Mouse (Mus musculus) G1E (cell line): Measurements from ENCODE around the gene Coro7. TPM values are rescaled to one million over a fixed set of nuclear protein-coding genes. Genes with fewer than 3 reads are reported as not detected.

ENCODE experiments used
- ATAC-seq: 2 replicates; pipeline ENCODE4 v1.8.0; 2016; ENCODE audit warnings: mild to moderate bottlenecking; ENCODE audit not compliant: insufficient number of reproducible peaks, poor library complexity, low FRiP score, severe bottlenecking; ENCODE audit errors: extremely low read depth
- DNase-seq: peaks from one replicate; pipeline ENCODE4 v3.0.0; 2012; ENCODE audit warnings: low spot score
- H3K27me3 ChIP-seq: 2 replicates; pipeline ENCODE4 v1.6.1; 2012; ENCODE audit warnings: mild to moderate bottlenecking, low read length, inconsistent platforms; ENCODE audit not compliant: insufficient read depth
- H3K36me3 ChIP-seq: replicated peaks from 2 replicates; pipeline ENCODE3; 2012; ENCODE audit warnings: mild to moderate bottlenecking, inconsistent platforms
- H3K4me1 ChIP-seq: 2 replicates; pipeline ENCODE4 v1.6.1; 2012; ENCODE audit warnings: low read depth, low read length, inconsistent platforms, mixed read lengths; ENCODE audit not compliant: insufficient read depth
- H3K4me3 ChIP-seq: 2 replicates; pipeline ENCODE4 v1.5.1; 2012; ENCODE audit warnings: low read depth, mild to moderate bottlenecking, inconsistent platforms, low read length, moderate library complexity, mixed read lengths
- H3K9me3 ChIP-seq: replicated peaks from 2 replicates; pipeline ENCODE4 v1.6.1; 2012; ENCODE audit warnings: inconsistent platforms
- CTCF ChIP-seq: IDR thresholded peaks from 2 replicates; pipeline ENCODE4 v1.5.1; 2012; ENCODE audit warnings: low read depth, low read length, inconsistent platforms, mixed read lengths
- GATA1 ChIP-seq: IDR thresholded peaks from 2 replicates; pipeline ENCODE4 v1.6.1; 2012; ENCODE audit warnings: borderline replicate concordance, low read length, inconsistent platforms, mixed read lengths
- GATA2 ChIP-seq: IDR thresholded peaks from 2 replicates; pipeline ENCODE4 v1.6.1; 2012; ENCODE audit warnings: low read depth, low read length, inconsistent platforms, borderline replicate concordance
- POLR2AphosphoS5 ChIP-seq: IDR thresholded peaks from 2 replicates; pipeline ENCODE4 v1.6.1; 2012; ENCODE audit warnings: low read depth, low read length, inconsistent platforms; ENCODE audit not compliant: insufficient replicate concordance
- TAL1 ChIP-seq: conservative IDR thresholded peaks from 2 replicates; pipeline ENCODE4 v1.6.1; 2012; ENCODE audit warnings: low read depth, low read length, inconsistent platforms, mixed read lengths
- polyA plus RNA-seq: library from polyadenylated mRNA; stranded (reverse); fragments of >175 nt; gene quantifications from 2 replicates; pipeline ENCODE4 v1.2.3, GENCODE M21; 2012
- total RNA-seq, 2 experiments: library from RNA; stranded (forward) in 1 of 2; stranded (reverse) in 1 of 2; fragments of 200-1000 nt in 1 of 2; fragments of >200 nt in 1 of 2; fragmentation: Nextera tagmentation in 1 of 2; gene quantifications; 2 replicates each; pipeline ENCODE4 v1.2.3; 2014 to 2017

Coro7 gene
- total and polyA plus RNA-seq, 3 experiments: 34.8 to 205 (median 94.3) TPM

DNA sequence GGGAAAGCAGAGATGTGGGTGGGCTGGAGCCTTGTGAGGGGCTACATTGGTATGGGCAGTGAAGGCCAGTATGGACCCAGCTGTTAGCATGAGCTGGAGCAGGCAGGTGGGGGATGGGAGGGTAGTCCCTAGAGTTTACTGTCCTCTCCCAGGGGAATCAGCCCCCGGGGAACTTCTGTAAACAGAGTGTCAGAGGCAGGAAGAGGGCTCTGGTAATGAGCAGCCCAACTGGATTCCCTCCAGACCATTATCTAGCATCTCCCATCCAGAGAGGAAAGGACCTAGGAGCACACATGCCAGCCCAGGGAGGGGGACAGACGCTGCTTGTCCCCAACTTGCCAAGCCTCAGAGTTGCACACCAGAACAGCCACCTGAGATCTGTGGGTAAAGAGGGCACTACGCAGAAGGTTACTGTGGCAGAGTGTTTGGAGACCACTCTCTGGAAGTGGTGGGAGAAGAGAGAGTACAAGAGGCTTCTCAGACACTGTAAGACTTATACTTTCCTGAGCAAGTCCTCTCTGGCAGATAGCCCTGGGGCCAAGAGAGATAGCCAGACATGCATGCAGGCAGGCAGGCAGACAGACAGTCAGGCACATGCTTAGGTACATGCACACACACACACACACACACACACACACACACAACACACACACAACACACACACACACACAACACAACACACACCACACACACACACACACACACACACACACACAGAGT is 38.3 kb downstream of the Coro7 start:
- TF ChIP-seq POLR2AphosphoS5: no peak
- TF ChIP-seq CTCF: no peak
- no peak for TF ChIP-seq TAL1
- no peak for TF ChIP-seq GATA2
- no peak for TF ChIP-seq GATA1
- Histone ChIP-seq H3K4me1 (peaks cover 42% of the 10 kb centered on the region), H3K36me3 (peaks cover 97% of the 10 kb centered on the region), H3K27me3 (no peaks in the 10 kb centered on the region), H3K9me3 (no peaks in the 10 kb centered on the region), H3K4me3 (no peak overlapping the region)
- ATAC-seq (no peak), DNase-seq (no peak)

DNA sequence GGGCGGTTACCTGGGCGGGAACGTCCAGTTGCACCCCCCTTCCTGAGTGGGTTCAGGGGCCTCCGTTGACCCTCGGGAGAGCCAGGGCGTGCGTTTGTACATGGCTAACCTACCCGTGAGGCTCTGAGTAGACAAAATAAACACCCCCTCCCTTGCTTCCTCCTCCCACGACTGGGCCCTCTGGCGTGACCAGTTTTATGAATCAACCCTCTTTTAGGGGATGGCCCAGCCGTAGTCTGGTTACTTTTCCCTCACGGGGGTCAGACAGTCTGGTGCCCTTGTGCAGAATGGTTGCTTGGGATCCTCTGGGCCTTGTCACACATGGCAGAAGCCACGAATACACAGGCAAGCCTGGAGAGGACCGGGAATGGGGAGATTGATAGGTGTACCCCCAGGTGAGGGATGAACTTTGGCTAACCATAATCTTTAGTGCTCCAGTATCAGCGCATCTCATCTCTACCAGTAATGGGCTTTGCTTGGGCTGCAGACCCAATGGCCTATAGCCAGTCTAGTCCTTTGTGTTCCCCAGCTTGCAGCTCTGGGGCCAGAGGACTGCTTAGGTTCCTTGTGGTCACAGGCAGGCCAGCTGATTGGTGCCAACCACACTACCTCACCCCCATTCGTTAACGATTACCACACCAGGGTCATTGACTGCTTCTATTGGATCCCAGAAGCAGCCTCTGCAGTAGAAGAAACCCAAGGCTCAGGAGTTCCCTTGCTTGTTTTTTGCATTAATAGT is 39.1 kb downstream of the Coro7 start:
- no peak for ATAC-seq
- Histone ChIP-seq H3K27me3 (no peaks in the 10 kb centered on the region), H3K36me3 (peaks cover 97% of the 10 kb centered on the region), H3K4me1 (peaks cover 42% of the 10 kb centered on the region), H3K9me3 (no peaks in the 10 kb centered on the region), H3K4me3 (peak overlapping the region; percentile 67; the same call in 1 of the 2 replicates)
- TF ChIP-seq GATA2: no peak
- no peak for TF ChIP-seq GATA1
- TF ChIP-seq TAL1: no peak
- no peak for TF ChIP-seq POLR2AphosphoS5
- no peak for TF ChIP-seq CTCF
- peak; percentile 29 for DNase-seq

DNA sequence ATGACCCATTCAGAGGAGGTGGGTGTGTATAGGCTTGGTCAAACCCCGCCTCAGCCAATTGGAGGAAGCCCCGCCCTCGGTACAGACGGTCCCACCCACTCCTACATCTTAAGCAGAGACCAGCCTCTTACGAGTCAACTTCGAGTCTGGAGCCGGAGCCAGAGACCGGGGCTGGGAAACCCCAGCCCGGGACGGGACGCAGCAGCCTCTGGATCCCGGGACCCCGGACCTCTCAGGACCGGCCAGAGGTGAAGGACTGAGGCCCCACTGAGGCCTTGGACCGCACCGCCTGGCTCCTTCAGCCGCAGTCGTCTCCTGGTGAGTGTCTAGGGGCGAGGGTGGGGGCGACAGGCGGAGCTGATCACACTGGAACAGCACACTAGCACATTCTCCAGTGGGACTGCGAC is 39.7 kb downstream of the Coro7 start, which contains the start of the genes Vasn and Dnaja3:
Gene Vasn (plus strand): TSS at position 111 of the 407 bp plus-strand sequence.
Gene Dnaja3 (plus strand): TSS at position 159 of the 407 bp plus-strand sequence.
- Histone ChIP-seq H3K27me3 (no peaks in the 10 kb centered on the region), H3K9me3 (no peaks in the 10 kb centered on the region), H3K4me3 (peak within 1 kb of the TSS; percentile 67; the same call in 1 of the 2 replicates), H3K4me1 (peaks cover 41% of the 10 kb centered on the region), H3K36me3 (peaks cover 97% of the 10 kb centered on the region)
- ATAC-seq (peak; percentile 81), DNase-seq (peak; percentile 61)
- TF ChIP-seq CTCF: no peak

DNA sequence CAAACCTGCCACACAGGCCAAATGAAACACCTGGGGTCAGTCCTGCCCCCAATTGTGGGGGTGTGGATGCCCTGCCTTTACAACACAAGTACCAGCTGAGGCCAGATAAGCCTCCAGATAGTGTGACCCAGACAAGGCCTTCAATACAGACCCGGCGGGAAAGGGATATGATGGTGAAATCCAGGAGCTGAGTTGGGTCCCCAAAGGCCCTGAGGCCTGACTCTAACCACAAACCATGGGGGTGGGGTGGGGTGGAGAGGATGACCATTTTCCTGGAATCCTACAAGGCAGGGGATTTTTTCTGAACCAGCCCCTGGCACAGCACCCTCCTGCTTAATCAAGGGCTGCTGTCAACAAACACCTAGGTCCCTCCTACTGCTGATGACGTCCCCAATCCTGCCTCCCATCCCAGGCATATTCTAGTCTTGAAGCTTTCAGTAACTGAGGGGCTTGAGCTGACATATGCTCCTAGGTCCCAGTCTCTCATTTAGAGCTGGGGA is 40.6 kb downstream of the Coro7 start:
- H3K36me3 ChIP-seq: peaks cover 97% of the 10 kb centered on the region
- ATAC-seq (no peak), DNase-seq (no peak)
- no peaks in the 10 kb centered on the region for H3K9me3 ChIP-seq
- TF ChIP-seq CTCF (no peak), GATA2 (no peak), POLR2AphosphoS5 (no peak), GATA1 (no peak), TAL1 (no peak)
- peaks cover 43% of the 10 kb centered on the region for H3K4me1 ChIP-seq
- no peak overlapping the region for H3K4me3 ChIP-seq
- no peaks in the 10 kb centered on the region for H3K27me3 ChIP-seq

DNA sequence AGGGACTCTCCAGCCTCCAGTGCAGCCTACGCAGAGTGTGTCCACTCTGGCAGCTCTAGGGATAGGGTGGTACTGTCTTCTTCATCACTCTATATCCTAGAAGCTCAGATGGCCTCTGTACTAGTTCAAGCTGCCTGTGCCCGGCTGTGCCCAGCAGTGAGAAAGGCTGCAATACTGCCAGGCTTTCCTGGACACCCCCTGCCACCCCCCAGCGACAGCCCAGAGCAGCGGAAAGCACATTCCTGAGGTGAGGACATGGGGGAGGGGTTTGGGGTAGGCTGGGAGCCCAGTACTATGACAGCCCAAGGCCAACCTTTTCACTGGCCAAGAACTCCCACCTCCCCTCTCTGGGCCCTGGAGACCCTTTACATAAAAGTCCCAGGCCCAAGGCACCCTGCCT is 43.8 kb downstream of the Coro7 start:
- TF ChIP-seq POLR2AphosphoS5: no peak
- no peak for TF ChIP-seq TAL1
- TF ChIP-seq GATA1: no peak
- TF ChIP-seq CTCF: no peak
- no peak for TF ChIP-seq GATA2
- Histone ChIP-seq H3K4me3 (no peak overlapping the region), H3K9me3 (no peaks in the 10 kb centered on the region), H3K4me1 (peaks cover 37% of the 10 kb centered on the region), H3K36me3 (peaks cover 96% of the 10 kb centered on the region), H3K27me3 (no peaks in the 10 kb centered on the region)
- ATAC-seq: no peak
- DNase-seq: no peak

DNA sequence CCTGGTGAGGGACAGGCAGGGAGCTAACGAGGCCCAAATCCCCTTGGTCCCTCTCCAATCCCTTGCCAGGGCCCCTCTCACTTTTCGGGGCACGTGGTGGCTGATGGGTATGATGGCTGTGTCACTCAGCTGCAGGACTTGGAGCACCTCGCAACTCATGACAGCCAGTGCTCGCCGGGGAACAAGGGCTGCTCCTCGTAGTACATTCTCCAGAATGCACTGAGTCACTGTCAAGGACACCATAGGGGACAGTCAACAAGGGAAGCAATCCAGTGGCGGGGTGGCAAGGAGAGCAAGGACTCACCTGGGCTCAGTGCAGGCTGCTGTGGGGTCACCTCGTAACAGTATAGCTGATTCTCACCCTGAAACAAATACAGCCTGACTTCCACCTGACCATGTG is 44.9 kb downstream of the Coro7 start:
- Histone ChIP-seq H3K36me3 (peaks cover 96% of the 10 kb centered on the region), H3K27me3 (no peaks in the 10 kb centered on the region), H3K4me1 (peaks cover 34% of the 10 kb centered on the region), H3K9me3 (no peaks in the 10 kb centered on the region), H3K4me3 (no peak overlapping the region)
- no peak for TF ChIP-seq POLR2AphosphoS5
- no peak for TF ChIP-seq TAL1
- no peak for TF ChIP-seq GATA2
- no peak for TF ChIP-seq GATA1
- TF ChIP-seq CTCF: no peak
- ATAC-seq (no peak), DNase-seq (no peak)
